Mouse (Mus musculus) lung, embryonic 15.5 days (tissue): ENCODE measurements at regions not wholly inside any gene's neighbourhood (a gene's known extent, or its start where the extent isn't known, plus 50 kb on each side); places are given as distances from the start of the nearest gene placed in this dataset.

Source experiments
- ATAC-seq: fragments of 200-750 bp; cut with Nextera tagmentation; 2 replicates; pipeline ENCODE4 v1.8.0; 2017; ENCODE audit warnings: moderate number of reproducible peaks, borderline replicate concordance; ENCODE audit not compliant: low FRiP score, low TSS enrichment; ENCODE audit errors: extremely low read depth
- H3K27ac ChIP-seq: fragments of 300-500 bp; sonication (generic); 2 replicates; pipeline ENCODE4 v1.5.1; 2015; ENCODE audit warnings: moderate library complexity, mild to moderate bottlenecking, inconsistent platforms
- H3K27me3 ChIP-seq: fragments of 300-500 bp; sonication (generic); 2 replicates; pipeline ENCODE4 v1.6.1; 2015; ENCODE audit warnings: inconsistent platforms
- H3K36me3 ChIP-seq: fragments of 300-500 bp; sonication (generic); 2 replicates; pipeline ENCODE4 v1.6.1; 2015; ENCODE audit warnings: inconsistent platforms
- H3K4me1 ChIP-seq: fragments of 300-500 bp; sonication (generic); 2 replicates; pipeline ENCODE4 v1.6.1; 2015; ENCODE audit warnings: inconsistent platforms
- H3K4me2 ChIP-seq: fragments of 300-500 bp; sonication (generic); 2 replicates; pipeline ENCODE4 v1.6.1; 2015; ENCODE audit warnings: inconsistent platforms, mild to moderate bottlenecking, moderate library complexity
- H3K4me3 ChIP-seq: fragments of 300-500 bp; sonication (generic); 2 replicates; pipeline ENCODE4 v1.5.1; 2015; ENCODE audit warnings: mild to moderate bottlenecking, inconsistent platforms
- H3K9ac ChIP-seq: fragments of 300-500 bp; sonication (generic); 2 replicates; pipeline ENCODE4 v1.6.1; 2015; ENCODE audit warnings: inconsistent platforms
- H3K9me3 ChIP-seq: fragments of 300-500 bp; sonication (generic); 2 replicates; pipeline ENCODE4 v1.6.1; 2016; ENCODE audit warnings: inconsistent platforms
- WGBS: fragments of 180-500 bp; shearing (Covaris S2); methylation state at CpG from one replicate; pipeline ENCODE4 v1.1.7; 2015; 5-methylcytosine and 5-hydroxymethylcytosine counted together

DNA sequence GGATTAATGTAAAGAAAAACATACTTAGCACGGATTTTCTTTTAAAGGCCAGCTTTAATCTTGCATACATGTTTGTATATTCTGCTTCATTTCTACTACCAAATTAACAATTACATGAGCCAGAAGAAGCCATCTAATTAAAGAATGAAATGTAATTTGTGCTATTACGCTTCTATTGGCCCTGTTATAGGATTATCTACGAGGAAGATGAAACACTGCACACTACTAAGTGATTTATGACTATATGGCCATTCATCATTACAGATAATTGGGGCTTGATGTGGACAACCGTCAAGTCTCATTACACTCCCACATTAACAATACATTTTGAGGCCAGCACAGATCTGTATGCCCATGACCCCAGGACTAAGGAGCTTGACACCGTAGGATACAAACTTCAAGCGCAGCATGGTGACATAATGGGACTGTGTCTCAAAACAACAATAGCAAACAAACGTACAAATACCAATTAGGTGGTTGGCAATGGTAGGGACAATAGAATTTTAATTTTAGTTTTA, 129.7 kb upstream of the Syt1 start:
- Histone ChIP-seq H3K4me3 (no peak overlapping the region), H3K27me3 (no peaks in the 10 kb centered on the region), H3K36me3 (no peaks in the 10 kb centered on the region), H3K9ac (no peak overlapping the region), H3K9me3 (no peaks in the 10 kb centered on the region), H3K27ac (no peak overlapping the region), H3K4me1 (no peaks in the 10 kb centered on the region), H3K4me2 (no peak overlapping the region)
- WGBS = 79% methylated on average over 7 of the region's 7 CpGs
- ATAC-seq = no peak

DNA sequence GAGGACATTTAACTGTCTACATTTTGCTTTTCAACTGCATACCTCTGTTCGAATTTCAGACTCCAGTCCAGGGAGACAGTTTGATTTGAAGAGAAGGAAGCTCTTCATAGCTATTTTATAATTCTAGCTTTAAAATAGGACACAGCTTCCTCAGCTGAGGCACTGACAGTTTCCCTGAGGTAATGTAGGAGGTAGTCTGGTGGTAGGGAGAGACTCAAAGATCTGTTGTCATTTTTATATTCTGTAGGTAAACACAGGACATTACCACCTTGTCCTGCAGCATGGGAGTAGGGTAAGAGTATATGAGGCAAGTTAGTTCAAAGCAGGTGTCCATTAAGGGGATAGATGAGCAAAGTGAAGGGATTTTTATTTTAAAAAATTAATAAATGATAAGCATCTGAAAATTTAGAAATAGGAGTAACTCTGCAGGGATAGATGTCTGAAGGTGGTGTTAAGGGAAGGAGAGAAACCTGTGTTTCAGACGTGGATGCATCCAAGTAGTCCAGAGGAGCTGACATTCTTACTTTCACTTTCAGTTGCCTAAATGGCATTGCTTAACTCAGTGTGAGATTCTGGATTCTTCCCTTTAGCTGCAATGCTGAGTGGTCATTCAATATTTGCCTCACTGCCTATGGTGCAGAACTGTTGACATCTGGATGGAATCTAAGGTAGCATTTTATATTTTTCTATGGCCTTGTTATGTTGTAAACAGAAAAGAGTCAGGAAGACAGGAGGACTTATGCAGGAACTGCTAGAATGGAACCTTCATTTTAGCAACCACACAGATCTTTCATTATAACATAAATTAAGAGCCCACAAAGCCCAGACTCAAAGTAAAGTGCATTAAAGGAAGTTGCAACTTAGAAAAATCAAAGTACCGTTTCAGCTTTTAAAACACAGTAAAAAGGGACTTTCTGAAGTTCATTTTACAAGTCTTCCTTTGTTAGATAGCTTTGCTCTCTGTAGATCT, 126.3 kb upstream of the Syt1 start:
- 55% methylated on average over 3 of the region's 3 CpGs for WGBS
- no peak overlapping the region for H3K4me3 ChIP-seq
- H3K4me1 ChIP-seq = no peaks in the 10 kb centered on the region
- H3K9me3 ChIP-seq = no peaks in the 10 kb centered on the region
- H3K27me3 ChIP-seq = no peaks in the 10 kb centered on the region
- no peak overlapping the region for H3K9ac ChIP-seq
- ATAC-seq = no peak
- no peaks in the 10 kb centered on the region for H3K36me3 ChIP-seq
- no peak overlapping the region for H3K27ac ChIP-seq
- H3K4me2 ChIP-seq = peak overlapping the region; percentile 9; the same call in 1 of the 2 replicates

DNA sequence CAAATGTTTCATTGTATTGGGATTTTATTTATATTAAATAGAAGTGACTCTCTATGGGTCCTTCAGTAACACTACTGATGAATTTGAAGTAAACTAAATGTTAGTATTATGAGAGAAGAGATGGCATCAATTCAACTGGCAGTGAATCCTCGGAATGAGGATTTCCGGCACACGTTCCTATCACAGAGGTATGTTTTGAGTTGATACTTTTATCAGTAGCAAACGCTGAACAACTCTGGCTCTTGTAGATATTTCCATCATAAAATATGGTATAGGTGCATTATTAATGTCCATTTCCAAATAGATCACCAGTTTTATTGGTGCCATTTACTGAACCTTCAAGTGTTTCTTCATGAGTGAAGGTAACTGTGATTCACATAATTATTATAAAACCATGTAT, 123.7 kb upstream of the Syt1 start:
- Histone ChIP-seq H3K9me3 (no peaks in the 10 kb centered on the region), H3K27me3 (no peaks in the 10 kb centered on the region), H3K27ac (no peak overlapping the region), H3K4me2 (no peak overlapping the region), H3K4me1 (no peaks in the 10 kb centered on the region), H3K36me3 (no peaks in the 10 kb centered on the region), H3K4me3 (no peak overlapping the region), H3K9ac (no peak overlapping the region)
- ATAC-seq = no peak
- 80% methylated on average over 4 of the region's 4 CpGs for WGBS

DNA sequence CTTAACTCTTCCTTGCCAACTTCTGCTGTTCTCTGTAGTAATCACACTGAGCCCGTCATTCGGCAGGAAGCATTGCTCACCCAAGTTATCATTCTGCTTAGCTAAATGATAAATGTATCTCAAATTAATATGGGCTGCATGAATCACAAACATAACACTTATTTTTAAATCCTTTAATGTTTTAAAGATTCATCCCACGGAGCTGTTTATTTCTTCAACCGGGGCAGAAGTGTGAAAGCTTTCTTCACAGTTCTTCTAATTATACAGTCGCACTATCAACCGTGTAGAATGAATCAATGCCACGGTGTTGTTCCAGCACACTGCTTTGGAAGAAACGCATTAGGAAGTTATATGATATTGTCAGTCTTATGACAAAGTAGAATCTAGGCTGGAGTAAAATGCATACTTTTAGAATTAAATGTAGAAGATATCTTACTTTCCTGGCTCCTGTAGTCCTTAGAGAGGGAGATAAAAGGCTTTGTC, 121.3 kb upstream of the Syt1 start:
- Histone ChIP-seq H3K36me3 (no peaks in the 10 kb centered on the region), H3K27ac (no peak overlapping the region), H3K9ac (no peak overlapping the region), H3K4me1 (no peaks in the 10 kb centered on the region), H3K4me2 (no peak overlapping the region), H3K9me3 (no peaks in the 10 kb centered on the region), H3K27me3 (no peaks in the 10 kb centered on the region), H3K4me3 (no peak overlapping the region)
- no peak for ATAC-seq
- 55% methylated on average over 8 of the region's 8 CpGs for WGBS

DNA sequence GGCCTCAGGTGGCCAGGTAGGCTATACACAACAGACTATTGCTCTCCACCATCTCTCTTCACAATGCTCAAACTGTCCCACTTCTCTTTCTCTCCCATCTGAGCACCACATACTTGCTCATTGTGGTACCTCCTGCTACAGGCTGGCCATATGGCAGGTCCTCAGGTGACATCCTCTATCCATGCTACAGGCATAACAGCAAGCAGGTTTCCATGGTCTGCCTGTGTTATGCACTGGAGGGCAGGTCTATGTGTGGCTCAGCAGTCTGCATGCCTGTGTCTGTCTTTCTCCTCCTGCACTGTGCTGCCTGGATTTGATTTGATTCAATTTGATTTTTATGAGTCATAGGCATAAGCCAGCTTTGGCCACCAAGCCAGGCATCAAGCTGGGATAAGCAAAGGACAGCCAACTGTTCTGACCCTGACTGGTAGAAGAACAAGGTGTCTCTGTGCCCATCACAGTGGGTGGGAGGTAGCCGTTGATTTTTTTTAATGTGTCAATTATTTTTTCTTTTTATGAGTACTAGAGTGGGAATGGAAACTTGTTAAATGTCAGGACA, 118.8 kb upstream of the Syt1 start:
- Histone ChIP-seq H3K4me1 (no peaks in the 10 kb centered on the region), H3K27me3 (no peaks in the 10 kb centered on the region), H3K4me3 (no peak overlapping the region), H3K27ac (no peak overlapping the region), H3K9me3 (no peaks in the 10 kb centered on the region), H3K4me2 (no peak overlapping the region), H3K9ac (no peak overlapping the region), H3K36me3 (no peaks in the 10 kb centered on the region)
- peak; percentile 35; the same call in 1 of the 2 replicates for ATAC-seq
- WGBS = 97% methylated on average over 1 of the region's 1 CpGs

DNA sequence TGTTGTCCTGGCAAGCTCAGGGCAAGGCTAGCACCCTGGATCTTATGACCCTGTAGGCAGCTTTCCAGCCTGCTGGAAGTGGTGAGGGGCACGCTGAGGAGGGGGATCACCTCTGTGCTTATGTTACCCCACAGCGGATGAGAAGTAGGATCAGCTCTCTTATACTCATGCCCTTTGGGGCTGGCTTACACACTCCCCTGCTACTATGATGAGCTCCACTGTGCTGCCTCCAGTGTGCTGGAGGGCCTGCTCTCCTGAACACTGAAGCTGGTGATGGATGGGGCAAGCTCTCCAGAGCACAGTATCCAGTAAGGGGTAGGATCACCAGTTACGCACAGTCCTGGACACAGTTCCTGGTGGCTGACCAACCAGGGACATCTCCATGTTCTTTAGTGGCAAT, 118.3 kb upstream of the Syt1 start:
- Histone ChIP-seq H3K4me1 (no peaks in the 10 kb centered on the region), H3K9me3 (no peaks in the 10 kb centered on the region), H3K36me3 (no peaks in the 10 kb centered on the region), H3K4me3 (no peak overlapping the region), H3K4me2 (no peak overlapping the region), H3K27me3 (no peaks in the 10 kb centered on the region), H3K27ac (no peak overlapping the region), H3K9ac (no peak overlapping the region)
- WGBS = 85% methylated on average over 3 of the region's 3 CpGs
- peak; percentile 46; the same call in 1 of the 2 replicates for ATAC-seq

DNA sequence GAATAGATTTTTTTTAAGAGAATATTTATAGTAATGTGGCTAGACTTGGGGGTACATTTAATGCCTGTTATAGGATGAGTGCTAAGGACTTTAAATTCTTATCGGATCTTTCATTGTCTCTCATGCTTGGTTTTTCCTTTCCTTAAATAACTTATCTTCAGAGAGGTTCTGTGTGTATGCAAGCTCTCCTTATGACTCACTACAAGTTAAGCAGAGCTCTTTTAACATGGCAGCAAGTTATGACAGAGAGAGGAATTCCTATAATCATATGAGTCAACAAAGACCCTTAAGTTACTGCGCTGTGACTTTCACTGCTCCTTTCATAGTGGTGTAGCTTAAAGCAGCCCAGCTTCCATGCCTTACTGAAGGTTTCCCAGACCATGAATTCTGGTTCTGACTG, 115.9 kb upstream of the Syt1 start:
- Histone ChIP-seq H3K4me3 (no peak overlapping the region), H3K9ac (no peak overlapping the region), H3K27ac (no peak overlapping the region), H3K4me2 (no peak overlapping the region), H3K4me1 (no peaks in the 10 kb centered on the region), H3K36me3 (no peaks in the 10 kb centered on the region), H3K27me3 (no peaks in the 10 kb centered on the region), H3K9me3 (no peaks in the 10 kb centered on the region)
- ATAC-seq = no peak
- 73% methylated on average over 2 of the region's 2 CpGs for WGBS

DNA sequence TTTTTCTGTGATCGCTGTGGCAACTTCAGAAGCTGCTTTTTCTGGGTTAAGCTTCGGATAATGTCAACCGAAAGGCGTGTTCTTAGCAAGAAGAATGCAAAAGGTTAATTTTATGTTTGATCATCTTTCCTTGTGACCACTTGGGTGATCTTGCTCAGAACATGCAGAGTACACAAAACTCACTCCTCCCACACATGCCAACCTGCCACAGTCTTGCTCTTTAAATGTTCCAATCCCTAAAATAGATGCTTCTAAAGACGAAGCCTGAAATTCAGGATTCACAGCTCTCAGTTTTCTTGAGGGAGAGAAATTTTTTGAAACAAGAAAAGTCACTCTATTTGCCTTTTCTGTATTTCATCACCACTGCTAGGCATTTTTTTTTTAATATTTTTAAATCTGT, 106.4 kb upstream of the Syt1 start:
- 75% methylated on average over 5 of the region's 5 CpGs for WGBS

DNA sequence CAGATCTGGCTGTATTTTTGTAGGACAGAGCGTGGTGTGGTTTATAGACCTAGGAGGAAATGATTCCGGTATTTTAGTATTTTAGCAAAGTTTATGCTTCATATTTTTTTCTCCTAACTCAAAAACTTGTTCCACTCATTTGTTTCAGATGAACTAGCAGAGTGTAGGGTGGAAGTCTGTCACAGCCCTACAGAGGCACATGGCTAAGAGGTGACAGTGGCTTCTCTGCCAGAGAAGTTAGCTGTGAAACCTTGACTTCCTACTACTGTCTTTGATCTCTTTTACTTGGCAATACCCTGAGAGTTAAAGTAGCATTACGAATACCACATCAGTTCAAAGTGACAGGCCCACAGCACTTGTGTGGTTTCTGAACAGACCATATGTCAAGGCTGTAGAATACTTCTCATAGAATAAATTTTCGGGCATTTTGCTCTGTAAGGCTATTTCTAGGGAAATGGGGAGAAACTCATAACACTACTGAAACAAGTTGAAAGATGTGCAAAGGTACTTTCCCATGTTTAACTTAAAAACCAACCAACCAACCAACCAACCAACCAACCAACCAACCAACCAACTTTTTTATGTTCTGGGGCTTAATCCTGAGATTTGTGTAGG, 104.3 kb upstream of the Syt1 start:
- no peaks in the 10 kb centered on the region for H3K27me3 ChIP-seq
- no peaks in the 10 kb centered on the region for H3K36me3 ChIP-seq
- H3K4me3 ChIP-seq = no peak overlapping the region
- H3K27ac ChIP-seq = no peak overlapping the region
- no peaks in the 10 kb centered on the region for H3K4me1 ChIP-seq
- no peak overlapping the region for H3K4me2 ChIP-seq
- H3K9ac ChIP-seq = no peak overlapping the region
- no peak for ATAC-seq
- WGBS = 76% methylated on average over 4 of the region's 4 CpGs
- no peaks in the 10 kb centered on the region for H3K9me3 ChIP-seq

More for the DNA sequence above, 106.4 kb upstream of the Syt1 start:
- Histone ChIP-seq H3K36me3 (no peaks in the 10 kb centered on the region), H3K27ac (no peak overlapping the region), H3K4me2 (no peak overlapping the region), H3K9ac (no peak overlapping the region), H3K4me1 (no peaks in the 10 kb centered on the region), H3K4me3 (no peak overlapping the region), H3K27me3 (no peaks in the 10 kb centered on the region), H3K9me3 (no peaks in the 10 kb centered on the region)
- ATAC-seq = no peak

DNA sequence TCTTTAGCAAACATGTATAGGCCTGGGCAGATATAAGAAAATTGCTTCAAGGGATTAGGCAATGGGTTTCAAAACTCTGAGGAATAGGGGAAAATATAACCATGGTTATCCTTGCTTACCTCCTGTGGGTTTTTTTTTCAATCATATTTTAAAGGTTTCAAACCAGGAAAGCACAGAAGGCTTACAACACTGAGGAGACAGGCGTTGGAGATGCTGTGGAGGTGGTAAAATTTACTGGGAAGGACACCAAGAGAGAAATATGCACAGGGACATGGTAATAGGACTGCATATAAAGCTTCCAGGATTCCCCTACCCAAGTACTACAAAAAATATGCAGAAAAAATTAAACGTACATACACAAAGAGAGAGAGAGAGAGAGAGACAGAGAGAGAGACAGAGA, 95.0 kb upstream of the Syt1 start:
- Histone ChIP-seq H3K4me2 (no peak overlapping the region), H3K4me1 (no peaks in the 10 kb centered on the region), H3K9ac (no peak overlapping the region), H3K36me3 (no peaks in the 10 kb centered on the region), H3K9me3 (no peaks in the 10 kb centered on the region), H3K27ac (no peak overlapping the region), H3K4me3 (no peak overlapping the region), H3K27me3 (no peaks in the 10 kb centered on the region)
- no peak for ATAC-seq
- WGBS = 84% methylated on average over 2 of the region's 2 CpGs

DNA sequence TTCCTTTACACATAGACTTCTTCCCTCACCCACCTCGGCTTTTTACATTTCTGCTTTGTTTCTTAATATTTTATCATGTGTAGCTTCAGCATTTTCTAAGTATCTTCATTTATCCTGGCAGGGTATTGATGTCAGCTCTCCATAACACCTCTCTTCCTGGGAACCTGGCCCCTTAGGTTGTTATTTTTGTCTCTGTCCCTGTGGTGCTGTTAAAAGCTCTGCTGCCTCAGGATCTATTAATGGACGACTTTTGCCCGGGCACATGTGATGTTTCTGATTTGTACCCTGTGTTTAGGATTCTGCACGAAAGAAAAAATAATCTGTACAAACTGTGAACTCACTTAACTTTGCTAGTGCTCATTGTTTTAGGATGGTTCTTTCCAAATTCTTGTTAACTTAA, 81.4 kb upstream of the Syt1 start:
- Histone ChIP-seq H3K36me3 (no peaks in the 10 kb centered on the region), H3K9ac (no peak overlapping the region), H3K27ac (no peak overlapping the region), H3K4me2 (no peak overlapping the region), H3K4me3 (no peak overlapping the region), H3K4me1 (no peaks in the 10 kb centered on the region), H3K9me3 (no peaks in the 10 kb centered on the region), H3K27me3 (no peaks in the 10 kb centered on the region)
- 50% methylated on average over 4 of the region's 4 CpGs for WGBS
- no peak for ATAC-seq

DNA sequence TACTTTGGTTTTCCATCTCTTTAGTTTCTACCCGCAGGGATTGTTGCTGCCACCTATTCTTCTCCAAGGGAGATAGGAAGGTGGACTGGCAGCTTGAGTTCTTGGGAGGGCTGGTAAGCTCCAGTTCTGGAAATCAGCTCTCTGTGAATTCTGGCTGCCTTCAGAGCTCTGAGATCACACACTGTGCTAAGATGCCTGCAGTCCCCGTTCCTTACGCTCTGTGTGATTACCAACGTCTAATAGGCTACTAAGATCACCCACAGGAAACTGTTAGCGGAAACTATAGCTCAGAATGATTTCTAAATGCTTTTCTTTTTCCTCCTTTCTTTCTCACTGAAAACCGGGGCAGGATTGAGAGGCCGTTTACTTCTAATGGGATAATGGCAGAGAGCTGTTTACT, 69.0 kb upstream of the Syt1 start:
- Histone ChIP-seq H3K9me3 (no peaks in the 10 kb centered on the region), H3K4me1 (no peaks in the 10 kb centered on the region), H3K27me3 (no peaks in the 10 kb centered on the region), H3K9ac (no peak overlapping the region), H3K27ac (no peak overlapping the region), H3K4me2 (no peak overlapping the region), H3K36me3 (no peaks in the 10 kb centered on the region), H3K4me3 (no peak overlapping the region)
- 46% methylated on average over 7 of the region's 7 CpGs for WGBS
- ATAC-seq = no peak; the same call in 1 of the 2 replicates
